Mouse (Mus musculus) layer of hippocampus, postnatal 36 days (tissue): ENCODE measurements at regions not wholly inside any gene's neighbourhood (a gene's known extent, or its start where the extent isn't known, plus 50 kb on each side); places are given as distances from the start of the nearest gene placed in this dataset.

Experiments used
- DNase-seq, 2 experiments: peaks; one replicate each; pipeline ENCODE4 v3.0.0; 2022

GRCm38 (mm10) chr15:41154551-41155151 lies 1020.5 kb downstream of the 9330182O14Rik start:
- no peak for DNase-seq

GRCm38 (mm10) chr15:41155169-41155638 lies 1021.0 kb downstream of the 9330182O14Rik start:
- no peak for DNase-seq

- DNase-seq, result no peak
Observed at GRCm38 (mm10) chr15:41157802-41158201, 1023.6 kb downstream of the 9330182O14Rik start.

GRCm38 (mm10) chr15:41162268-41162667 lies 1028.1 kb downstream of the 9330182O14Rik start:
- peak; percentile 14 to 20 for DNase-seq

- DNase-seq, result peak; percentile 14 to 26
Observed at GRCm38 (mm10) chr15:41162793-41163192, 1028.6 kb downstream of the 9330182O14Rik start.

GRCm38 (mm10) chr15:41163643-41164358 lies 1029.6 kb downstream of the 9330182O14Rik start:
- DNase-seq, result no peak

- DNase-seq, result no peak
Observed at GRCm38 (mm10) chr15:41165534-41165933, 1031.4 kb downstream of the 9330182O14Rik start.

GRCm38 (mm10) chr15:41190792-41191191 lies 1056.6 kb downstream of the 9330182O14Rik start:
- no peak for DNase-seq

- DNase-seq, result peak; percentile 16 to 66
Observed at GRCm38 (mm10) chr15:41193240-41193639, 1059.1 kb downstream of the 9330182O14Rik start.

- no peak for DNase-seq
Observed at GRCm38 (mm10) chr15:41223801-41224200, 1089.6 kb downstream of the 9330182O14Rik start.

- peak; percentile 6 to 17 for DNase-seq
Observed at GRCm38 (mm10) chr15:41232406-41233060, 1098.4 kb downstream of the 9330182O14Rik start.
